Mouse (Mus musculus): ENCODE data around the gene Tmem131. TPM values are rescaled to one million over a fixed set of nuclear protein-coding genes. Genes with fewer than 3 reads are reported as not detected.

Tmem131 gene
- polyA plus RNA-seq, 1 experiment from 2014 or later, result 12.3 TPM

DNA sequence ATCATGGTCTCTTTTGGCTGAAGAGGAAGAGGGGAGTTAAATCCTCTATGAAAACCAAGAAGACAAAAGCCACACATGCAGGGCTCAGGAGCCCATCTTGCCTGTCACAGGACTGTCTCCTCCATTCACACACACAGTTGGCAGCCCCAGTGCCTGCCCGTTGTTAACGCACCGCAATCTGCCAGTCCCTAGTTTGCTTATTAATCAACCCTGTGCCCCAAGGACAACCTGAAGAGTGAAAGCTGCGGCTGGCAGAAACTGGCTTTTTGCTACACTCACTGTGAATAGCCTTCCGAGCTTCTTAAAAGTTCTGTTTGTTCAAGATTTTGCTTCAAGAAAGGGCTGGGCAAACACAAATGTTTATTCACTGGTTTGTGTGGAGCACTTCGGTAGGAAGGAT lies 50.3 kb downstream of the Tmem131 start:
- H3K4me2 ChIP-seq, result no peak overlapping the region
- H3K9me3 ChIP-seq (replicated peaks), result no peaks in the 10 kb centered on the region
- no peak overlapping the region for H3K4me3 ChIP-seq (replicated peaks)
- H3K36me3 ChIP-seq, result no peaks in the 10 kb centered on the region
- H3K9ac ChIP-seq, result no peak overlapping the region
- H3K27ac ChIP-seq, result no peak overlapping the region
- peaks cover 16% of the 10 kb centered on the region; the same call in 1 of the 2 replicates for H3K4me1 ChIP-seq
- WGBS, result 76% methylated on average over 6 of the region's 6 CpGs
- no peaks in the 10 kb centered on the region for H3K27me3 ChIP-seq
- no peak for ATAC-seq (replicated peaks; ENCODE audit: low FRiP score)

- no peaks in the 10 kb centered on the region for H3K36me3 ChIP-seq
- 82% methylated on average over 3 of the region's 3 CpGs for WGBS
- H3K4me3 ChIP-seq (replicated peaks), result no peak overlapping the region
- no peak for ATAC-seq (replicated peaks; ENCODE audit: low FRiP score)
- H3K9ac ChIP-seq, result no peak overlapping the region
- H3K27ac ChIP-seq, result no peak overlapping the region
- H3K27me3 ChIP-seq, result no peaks in the 10 kb centered on the region
- peaks cover 16% of the 10 kb centered on the region; the same call in 1 of the 2 replicates for H3K4me1 ChIP-seq
- H3K4me2 ChIP-seq, result no peak overlapping the region
- no peaks in the 10 kb centered on the region for H3K9me3 ChIP-seq (replicated peaks)
Measured at GRCm38 (mm10) chr1:36892461-36892860, 51.0 kb downstream of the Tmem131 start.

GRCm38 (mm10) chr1:36889016-36889415 lies 54.5 kb downstream of the Tmem131 start:
- 78% methylated on average over 5 of the region's 5 CpGs for WGBS

DNA sequence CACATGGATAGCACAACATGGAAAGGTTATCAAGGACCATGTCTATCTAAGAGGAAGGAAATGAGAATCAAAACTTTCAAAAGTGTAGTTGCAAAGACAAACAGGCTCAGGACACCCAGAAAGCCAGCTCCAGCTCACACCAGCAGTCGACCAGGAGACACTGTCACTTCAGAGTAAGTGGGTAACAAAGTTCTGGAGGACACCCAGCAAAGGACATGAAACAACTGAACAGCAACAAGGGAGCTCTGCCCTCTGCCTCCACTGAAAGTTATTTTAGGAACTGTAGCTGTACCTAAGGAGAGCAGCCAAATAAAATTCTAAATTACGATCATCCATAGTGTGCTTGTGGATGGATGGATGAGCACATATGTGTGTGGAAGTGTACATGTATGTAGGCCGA lies 56.3 kb downstream of the Tmem131 start:
- H3K36me3 ChIP-seq, result peaks cover 6% of the 10 kb centered on the region; the same call in 1 of the 2 replicates
- no peak overlapping the region for H3K4me3 ChIP-seq (replicated peaks)
- H3K27ac ChIP-seq, result no peak overlapping the region
- H3K4me1 ChIP-seq, result peaks cover 38% of the 10 kb centered on the region
- no peaks in the 10 kb centered on the region for H3K9me3 ChIP-seq (replicated peaks)
- no peak overlapping the region for H3K9ac ChIP-seq
- H3K27me3 ChIP-seq, result no peaks in the 10 kb centered on the region
- H3K4me2 ChIP-seq, result no peak overlapping the region
- ATAC-seq (replicated peaks; ENCODE audit: low FRiP score), result no peak
- WGBS, result 81% methylated on average over 3 of the region's 3 CpGs

More at GRCm38 (mm10) chr1:36889016-36889415, 54.5 kb downstream of the Tmem131 start:
- Histone ChIP-seq H3K4me3 (replicated peaks) (no peak overlapping the region), H3K27ac (0 out of 2 replicates have a peak overlapping the region, but pooled peaks have one; percentile 18), H3K4me2 (no peak overlapping the region), H3K4me1 (peaks cover 33% of the 10 kb centered on the region), H3K27me3 (no peaks in the 10 kb centered on the region), H3K36me3 (peaks cover 6% of the 10 kb centered on the region; the same call in 1 of the 2 replicates), H3K9me3 (replicated peaks) (no peaks in the 10 kb centered on the region), H3K9ac (no peak overlapping the region)
- no peak for ATAC-seq (replicated peaks; ENCODE audit: low FRiP score)

- WGBS, result 95% methylated on average over 4 of the region's 4 CpGs
- Histone ChIP-seq H3K4me1 (peaks cover 38% of the 10 kb centered on the region), H3K9me3 (replicated peaks) (no peaks in the 10 kb centered on the region), H3K27me3 (no peaks in the 10 kb centered on the region), H3K9ac (no peak overlapping the region), H3K4me3 (replicated peaks) (no peak overlapping the region), H3K36me3 (peaks cover 6% of the 10 kb centered on the region; the same call in 1 of the 2 replicates), H3K4me2 (no peak overlapping the region), H3K27ac (no peak overlapping the region)
- ATAC-seq (replicated peaks; ENCODE audit: low FRiP score), result no peak
Measured at GRCm38 (mm10) chr1:36886489-36886888, 57.0 kb downstream of the Tmem131 start.

- Histone ChIP-seq H3K4me2 (no peak overlapping the region), H3K4me1 (peaks cover 31% of the 10 kb centered on the region), H3K27me3 (no peaks in the 10 kb centered on the region), H3K36me3 (peaks cover 20% of the 10 kb centered on the region; the same call in 1 of the 2 replicates), H3K9ac (no peak overlapping the region), H3K9me3 (replicated peaks) (no peaks in the 10 kb centered on the region), H3K4me3 (replicated peaks) (no peak overlapping the region), H3K27ac (peak overlapping the region; percentile 39)
- WGBS, result 69% methylated on average over 3 of the region's 3 CpGs
- ATAC-seq (replicated peaks; ENCODE audit: low FRiP score), result no peak
Measured at GRCm38 (mm10) chr1:36884536-36884935, 58.9 kb downstream of the Tmem131 start.

GRCm38 (mm10) chr1:36883805-36884204 lies 59.7 kb downstream of the Tmem131 start:
- Histone ChIP-seq H3K9ac (no peak overlapping the region), H3K4me2 (no peak overlapping the region), H3K36me3 (peaks cover 21% of the 10 kb centered on the region; the same call in 1 of the 2 replicates), H3K9me3 (replicated peaks) (no peaks in the 10 kb centered on the region), H3K4me1 (peaks cover 26% of the 10 kb centered on the region), H3K4me3 (replicated peaks) (no peak overlapping the region), H3K27ac (peak overlapping the region; percentile 18; the same call in 1 of the 2 replicates), H3K27me3 (no peaks in the 10 kb centered on the region)
- WGBS, result 78% methylated on average over 2 of the region's 2 CpGs
- no peak for ATAC-seq (replicated peaks; ENCODE audit: low FRiP score)

GRCm38 (mm10) chr1:36879154-36879553 lies 64.3 kb downstream of the Tmem131 start:
- H3K9me3 ChIP-seq (replicated peaks), result no peaks in the 10 kb centered on the region
- no peak overlapping the region for H3K4me2 ChIP-seq
- 63% methylated on average over 1 of the region's 1 CpGs for WGBS
- H3K9ac ChIP-seq, result no peak overlapping the region
- H3K36me3 ChIP-seq, result peaks cover 28% of the 10 kb centered on the region
- peaks cover 7% of the 10 kb centered on the region; the same call in 1 of the 2 replicates for H3K4me1 ChIP-seq
- H3K27ac ChIP-seq, result no peak overlapping the region
- no peaks in the 10 kb centered on the region for H3K27me3 ChIP-seq
- no peak overlapping the region for H3K4me3 ChIP-seq (replicated peaks)
- no peak for ATAC-seq (replicated peaks; ENCODE audit: low FRiP score)

- H3K27ac ChIP-seq, result no peak overlapping the region
- no peaks in the 10 kb centered on the region for H3K27me3 ChIP-seq
- peaks cover 32% of the 10 kb centered on the region for H3K36me3 ChIP-seq
- H3K4me1 ChIP-seq, result no peaks in the 10 kb centered on the region
- no peak overlapping the region for H3K9ac ChIP-seq
- no peak overlapping the region for H3K4me3 ChIP-seq (replicated peaks)
- H3K4me2 ChIP-seq, result no peak overlapping the region
- no peak for ATAC-seq (replicated peaks; ENCODE audit: low FRiP score)
- H3K9me3 ChIP-seq (replicated peaks), result no peaks in the 10 kb centered on the region
- 86% methylated on average over 1 of the region's 1 CpGs for WGBS
Measured at GRCm38 (mm10) chr1:36877126-36877525, 66.3 kb downstream of the Tmem131 start.

- Histone ChIP-seq H3K4me3 (replicated peaks) (no peak overlapping the region), H3K27ac (no peak overlapping the region), H3K9ac (no peak overlapping the region), H3K36me3 (peaks cover 32% of the 10 kb centered on the region), H3K4me2 (no peak overlapping the region), H3K27me3 (no peaks in the 10 kb centered on the region), H3K4me1 (no peaks in the 10 kb centered on the region), H3K9me3 (replicated peaks) (no peaks in the 10 kb centered on the region)
- no peak for ATAC-seq (replicated peaks; ENCODE audit: low FRiP score)
- WGBS, result 70% methylated on average over 8 of the region's 8 CpGs
Measured at GRCm38 (mm10) chr1:36874874-36875561, 68.4 kb downstream of the Tmem131 start.

DNA sequence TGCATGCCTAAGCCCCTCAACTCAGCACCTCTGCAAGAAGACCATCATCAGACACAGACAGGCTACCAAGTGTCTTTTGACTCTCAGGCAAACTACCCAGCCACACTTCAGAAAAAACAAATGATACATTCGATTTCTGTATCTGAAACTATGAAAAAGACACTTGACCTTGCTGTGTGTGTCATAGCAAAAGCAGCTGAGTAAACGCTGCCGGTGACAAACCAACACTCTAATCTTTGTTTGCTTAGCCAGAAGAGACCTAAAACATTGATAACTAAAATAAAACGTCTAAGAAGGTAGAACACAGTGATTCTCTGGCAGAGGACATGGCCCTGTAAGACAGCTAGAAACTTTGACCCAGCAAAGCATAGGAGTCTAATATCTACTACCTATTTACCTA lies 72.2 kb downstream of the Tmem131 start:
- Histone ChIP-seq H3K4me1 (no peaks in the 10 kb centered on the region), H3K27me3 (no peaks in the 10 kb centered on the region), H3K4me2 (no peak overlapping the region), H3K4me3 (replicated peaks) (no peak overlapping the region), H3K27ac (no peak overlapping the region), H3K9me3 (replicated peaks) (no peaks in the 10 kb centered on the region), H3K9ac (no peak overlapping the region), H3K36me3 (peaks cover 29% of the 10 kb centered on the region)
- 57% methylated on average over 4 of the region's 4 CpGs for WGBS
- ATAC-seq (replicated peaks; ENCODE audit: low FRiP score), result no peak

DNA sequence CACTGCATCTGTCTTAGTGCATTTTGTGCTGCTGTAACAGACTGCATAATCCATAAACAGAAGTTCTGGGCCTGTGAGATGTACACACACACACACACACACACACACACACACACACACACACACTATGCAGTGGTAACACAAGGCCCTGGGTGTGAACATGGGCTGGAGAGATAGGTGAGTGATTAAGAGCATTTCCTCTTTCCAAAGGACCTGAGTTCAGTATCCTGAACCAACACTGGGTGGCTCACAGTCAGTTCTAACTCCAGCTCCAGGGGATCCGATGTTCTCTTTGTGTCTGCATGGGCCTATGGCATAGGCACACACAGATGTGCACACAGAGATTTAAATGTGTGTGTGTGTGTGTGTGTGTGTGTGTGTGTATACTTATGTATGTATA lies 72.9 kb downstream of the Tmem131 start:
- H3K4me2 ChIP-seq, result no peak overlapping the region
- ATAC-seq (replicated peaks; ENCODE audit: low FRiP score), result no peak
- H3K9ac ChIP-seq, result no peak overlapping the region
- 81% methylated on average over 1 of the region's 1 CpGs for WGBS
- H3K4me1 ChIP-seq, result no peaks in the 10 kb centered on the region
- H3K27me3 ChIP-seq, result no peaks in the 10 kb centered on the region
- H3K9me3 ChIP-seq (replicated peaks), result no peaks in the 10 kb centered on the region
- no peak overlapping the region for H3K27ac ChIP-seq
- H3K4me3 ChIP-seq (replicated peaks), result no peak overlapping the region
- H3K36me3 ChIP-seq, result peaks cover 27% of the 10 kb centered on the region
